Mouse (Mus musculus) midbrain, embryonic 13.5 days (tissue): ENCODE results near the gene Smndc1. TPM values are rescaled to one million over a fixed set of nuclear protein-coding genes. Genes with fewer than 3 reads are reported as not detected.

Source experiments
- polyA plus RNA-seq: library from polyadenylated mRNA; unstranded; fragments of >200 nt; fragmentation: Nextera tagmentation; extraction: Ambion mirVana; gene quantifications from 2 replicates; pipeline ENCODE4 v1.2.1, GENCODE M21; 2015

Smndc1 gene
- polyA plus RNA-seq, 1 experiment from 2014 or later, result 42.6 TPM

Other genes starting within 250 kb of the Smndc1 start
- gene Mxi1, start 80.1 kb downstream of the Smndc1 start, polyA plus RNA-seq, result 32.4 and 50.7 TPM in 2 replicates
- gene Gm10197, start 18.8 kb downstream of the Smndc1 start, polyA plus RNA-seq, result not detected in 2 replicates
- 0.68 and 1.2 TPM in 2 replicates for gene Dusp5, start 138.5 kb upstream of the Smndc1 start, polyA plus RNA-seq
- 316 and 335 TPM in 2 replicates for gene Nutf2-ps1, start 198.5 kb upstream of the Smndc1 start, polyA plus RNA-seq
- 76.0 and 80.0 TPM in 2 replicates for gene Smc3, start 209.8 kb upstream of the Smndc1 start, polyA plus RNA-seq